Mouse (Mus musculus): ENCODE results near the gene Rhbdl1. TPM values are rescaled to one million over a fixed set of nuclear protein-coding genes. Genes with fewer than 3 reads are reported as not detected.

The Rhbdl1 gene
- polyA plus RNA-seq, 1 experiment from 2014 or later: 5.0 TPM

GRCm38 (mm10) chr17:25864311-25864710 is 27.2 kb upstream of the Rhbdl1 start:
- CTCF ChIA-PET: no interaction called here
- ATAC-seq (no peak), DNase-seq (ENCODE audit: low read depth, low spot score) (no peak)
- POLR2A ChIA-PET: interaction anchor here (0.5 kb wide), 1 partner anchor 10 kb away, joined by 3 read pairs; no protein-coding TSS in a partner anchor
- TF ChIP-seq CTCF (IDR thresholded peaks at IDR 0.05): no peak
- no peaks in the 10 kb centered on the region for H3K27me3 ChIP-seq
- in situ Hi-C loops (cut with MboI; ENCODE audit: low pct_unique_long_range_greater_than_20kb): no loop called here

- ChIA-PET CTCF (no interaction called here), POLR2A (no interaction called here)
- no peaks in the 10 kb centered on the region for H3K27me3 ChIP-seq
- ATAC-seq: no peak
- TF ChIP-seq CTCF (IDR thresholded peaks at IDR 0.05): no peak
- DNase-seq (ENCODE audit: low read depth, low spot score): no peak
- in situ Hi-C loops (cut with MboI; ENCODE audit: low pct_unique_long_range_greater_than_20kb): no loop called here
Observed at GRCm38 (mm10) chr17:25863681-25864080, 26.6 kb upstream of the Rhbdl1 start.

- no peak for TF ChIP-seq CTCF (IDR thresholded peaks at IDR 0.05)
- ChIA-PET POLR2A (interaction anchor here (0.6 to 1.7 kb wide), 7 partner anchors 13 to 115 kb away, joined by 3 to 7 read pairs (median 4); partner anchors contain the start of genes Mettl26, Rhbdl1 and Stub1), CTCF (interaction anchor here (1.3 kb wide), 2 partner anchors 10 to 14 kb away, joined by 3 to 4 read pairs; no protein-coding TSS in a partner anchor)
- H3K27me3 ChIP-seq: no peaks in the 10 kb centered on the region
- in situ Hi-C loops (cut with MboI; ENCODE audit: low pct_unique_long_range_greater_than_20kb): no loop called here
- no peak for ATAC-seq
- DNase-seq (ENCODE audit: low read depth, low spot score): no peak
Observed at GRCm38 (mm10) chr17:25861704-25862612, 24.9 kb upstream of the Rhbdl1 start.

- TF ChIP-seq CTCF (IDR thresholded peaks at IDR 0.05): no peak
- peak; percentile 73 for ATAC-seq
- H3K27me3 ChIP-seq: no peaks in the 10 kb centered on the region
- POLR2A ChIA-PET: interaction anchor here (0.9 to 1.7 kb wide), 4 partner anchors 14 to 24 kb away, joined by 3 to 7 read pairs (median 4); partner anchors contain the start of genes Mettl26 and Rhbdl1
- in situ Hi-C loops (cut with MboI; ENCODE audit: low pct_unique_long_range_greater_than_20kb): no loop called here
- CTCF ChIA-PET: interaction anchor here (1.3 kb wide), 1 partner anchor 10 kb away, joined by 3 read pairs; no protein-coding TSS in a partner anchor
- DNase-seq (ENCODE audit: low read depth, low spot score): no peak
Observed at GRCm38 (mm10) chr17:25860832-25861703, 24.0 kb upstream of the Rhbdl1 start, which contains the start of gene Wdr90. Gene Wdr90 (minus strand): TSS chr17:25861501.

- no peak for ATAC-seq
- ChIA-PET POLR2A (interaction anchor here (1.3 kb wide), 1 partner anchor 15 kb away, joined by 4 read pairs; no protein-coding TSS in a partner anchor), CTCF (no interaction called here)
- DNase-seq (ENCODE audit: low read depth, low spot score): no peak
- no peaks in the 10 kb centered on the region for H3K27me3 ChIP-seq
- in situ Hi-C loops (cut with MboI; ENCODE audit: low pct_unique_long_range_greater_than_20kb): no loop called here
- TF ChIP-seq CTCF (IDR thresholded peaks at IDR 0.05): no peak
Observed at GRCm38 (mm10) chr17:25860229-25860628, 23.1 kb upstream of the Rhbdl1 start.

GRCm38 (mm10) chr17:25844396-25844901 is 7.4 kb upstream of the Rhbdl1 start, which contains the start of gene Rhot2:
Gene Rhot2 (minus strand): TSS chr17:25844851.
- peak; percentile 87 for ATAC-seq
- ChIA-PET POLR2A (interaction anchor here (0.6 to 0.9 kb wide), 2 partner anchors 11 to 41 kb away, joined by 3 to 7 read pairs; partner anchors contain the start of gene Stub1), CTCF (no interaction called here)
- H3K27me3 ChIP-seq: no peaks in the 10 kb centered on the region
- in situ Hi-C loops (cut with MboI; ENCODE audit: low pct_unique_long_range_greater_than_20kb): no loop called here
- DNase-seq (ENCODE audit: low read depth, low spot score): no peak
- no peak for TF ChIP-seq CTCF (IDR thresholded peaks at IDR 0.05)

- ChIA-PET CTCF (no interaction called here), POLR2A (interaction anchor here (1.0 kb wide), 1 partner anchor 9 kb away, joined by 5 read pairs; no protein-coding TSS in a partner anchor)
- ATAC-seq (peak; percentile 34), DNase-seq (ENCODE audit: low read depth, low spot score) (no peak)
- no peaks in the 10 kb centered on the region for H3K27me3 ChIP-seq
- TF ChIP-seq CTCF (IDR thresholded peaks at IDR 0.05): no peak
- in situ Hi-C loops (cut with MboI; ENCODE audit: low pct_unique_long_range_greater_than_20kb): no loop called here
Observed at GRCm38 (mm10) chr17:25843636-25844395, 6.7 kb upstream of the Rhbdl1 start.

- ChIA-PET POLR2A (interaction anchor here (1.0 to 1.6 kb wide), 2 partner anchors 10 kb away, joined by 5 to 7 read pairs; partner anchors contain the start of gene Stub1), CTCF (interaction anchor here (1.3 kb wide), 1 partner anchor 10 kb away, joined by 5 read pairs; the partner anchor contains the start of gene Stub1)
- no peak for DNase-seq (ENCODE audit: low read depth, low spot score)
- TF ChIP-seq CTCF (IDR thresholded peaks at IDR 0.05): no peak
- no peaks in the 10 kb centered on the region for H3K27me3 ChIP-seq
- ATAC-seq: no peak
- in situ Hi-C loops (cut with MboI; ENCODE audit: low pct_unique_long_range_greater_than_20kb): no loop called here
Observed at GRCm38 (mm10) chr17:25843122-25843521, 6.0 kb upstream of the Rhbdl1 start.

- no peak for DNase-seq (ENCODE audit: low read depth, low spot score)
- H3K27me3 ChIP-seq: no peaks in the 10 kb centered on the region
- ATAC-seq: no peak
- ChIA-PET POLR2A (interaction anchor here (1.6 kb wide), 1 partner anchor 9 kb away, joined by 7 read pairs; the partner anchor contains the start of gene Stub1), CTCF (interaction anchor here (1.3 kb wide), 1 partner anchor 9 kb away, joined by 5 read pairs; the partner anchor contains the start of gene Stub1)
- TF ChIP-seq CTCF (IDR thresholded peaks at IDR 0.05): no peak
- in situ Hi-C loops (cut with MboI; ENCODE audit: low pct_unique_long_range_greater_than_20kb): no loop called here
Observed at GRCm38 (mm10) chr17:25842509-25842908, 5.4 kb upstream of the Rhbdl1 start.

Data from Patski (cell line).